Mouse (Mus musculus): ENCODE results near the gene Actl7a. TPM values are rescaled to one million over a fixed set of nuclear protein-coding genes. Genes with fewer than 3 reads are reported as not detected.

Gene Actl7a
- polyA plus RNA-seq, 1 experiment from 2014 or later, result not detected

DNA sequence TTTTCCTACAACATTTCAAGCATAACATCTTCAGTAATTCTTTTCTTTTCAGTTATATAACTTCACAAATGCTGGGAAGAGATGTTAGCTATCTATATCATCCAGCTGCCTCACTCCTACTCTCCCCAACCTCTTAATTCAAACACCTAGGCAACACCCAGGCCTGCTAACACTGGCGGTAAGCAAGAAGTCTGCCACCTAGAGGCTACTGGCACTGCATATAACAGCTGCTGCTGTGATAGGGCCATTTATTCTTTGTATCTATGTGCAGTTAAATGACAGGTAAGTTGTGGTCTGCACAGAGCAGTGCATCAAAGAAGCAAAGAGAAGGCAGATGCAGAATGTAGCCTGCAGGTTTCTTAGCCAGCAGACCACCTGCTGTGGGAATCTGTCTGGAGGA, 48.2 kb downstream of the Actl7a start:
- peaks cover 94% of the 10 kb centered on the region for H3K36me3 ChIP-seq
- no peak for DNase-seq (ENCODE audit: low spot score)
- no peak overlapping the region for H3K4me3 ChIP-seq
- no peak overlapping the region for H3K27ac ChIP-seq (replicated peaks)
- H3K27me3 ChIP-seq (ENCODE audit: low read depth, poor library complexity, severe bottlenecking), result no peaks in the 10 kb centered on the region
- no peaks in the 10 kb centered on the region for H3K9me3 ChIP-seq (replicated peaks)
- H3K4me1 ChIP-seq, result no peaks in the 10 kb centered on the region
- 54% methylated on average over 1 of the region's 1 CpGs for WGBS

Other genes with a start within 250 kb of the Actl7a start
- gene Gm26657, start 3.3 kb upstream of the Actl7a start, polyA plus RNA-seq (2016; fragmentation: Nextera tagmentation; extraction: Ambion mirVana), result not detected in 2 replicates
- gene Actl7b, start 2.0 kb upstream of the Actl7a start, polyA plus RNA-seq (2016; fragmentation: Nextera tagmentation; extraction: Ambion mirVana), result not detected in 2 replicates
- gene Elp1, start 58.9 kb downstream of the Actl7a start, polyA plus RNA-seq (2016; fragmentation: Nextera tagmentation; extraction: Ambion mirVana), result 80.1 and 87.7 TPM in 2 replicates
- gene Fam206a, start 58.9 kb downstream of the Actl7a start, polyA plus RNA-seq (2016; fragmentation: Nextera tagmentation; extraction: Ambion mirVana), result 25.7 and 26.1 TPM in 2 replicates
- gene Ctnnal1, start 121.8 kb downstream of the Actl7a start, polyA plus RNA-seq (2016; fragmentation: Nextera tagmentation; extraction: Ambion mirVana), result 28.6 and 29.6 TPM in 2 replicates
- gene Tmem245, start 204.0 kb downstream of the Actl7a start, polyA plus RNA-seq (2016; fragmentation: Nextera tagmentation; extraction: Ambion mirVana), result 11.9 and 12.9 TPM in 2 replicates
- gene Frrs1l, start 247.0 kb downstream of the Actl7a start, polyA plus RNA-seq (2016; fragmentation: Nextera tagmentation; extraction: Ambion mirVana), result 2.0 and 3.3 TPM in 2 replicates